Mouse (Mus musculus): Measurements from ENCODE around the gene Naa40. TPM values are rescaled to one million over a fixed set of nuclear protein-coding genes. Genes with fewer than 3 reads are reported as not detected.

Gene Naa40
- total RNA-seq, 2 experiments from 2014 or later, result 49.0 to 78.6 TPM

DNA sequence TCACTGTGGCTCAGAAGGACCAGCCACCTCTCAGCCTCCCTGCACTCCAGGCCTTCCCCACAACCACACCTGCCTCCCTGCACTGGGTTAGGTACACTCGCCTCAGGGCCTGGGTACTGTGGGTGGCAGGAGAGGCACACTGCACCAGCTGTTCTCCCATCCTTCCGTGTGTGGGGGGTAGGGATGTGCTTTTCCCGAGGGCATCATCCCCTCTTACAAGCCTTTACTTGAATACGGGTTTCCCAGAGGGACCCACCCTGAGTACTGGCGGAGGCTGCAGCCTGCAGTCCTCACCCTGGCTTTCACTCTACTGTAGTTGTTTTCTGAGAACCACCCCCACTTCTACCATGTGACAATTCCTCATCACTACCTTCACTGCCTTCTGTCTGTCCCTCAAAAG, 53.8 kb downstream of the Naa40 start:
- no peak for ATAC-seq (replicated peaks; ENCODE audit: low FRiP score, low TSS enrichment, poor library complexity, severe bottlenecking)

GRCm38 (mm10) chr19:7185715-7186291, 55.2 kb downstream of the Naa40 start:
- ATAC-seq (replicated peaks; ENCODE audit: low FRiP score, low TSS enrichment, poor library complexity, severe bottlenecking), result no peak

- ATAC-seq (replicated peaks; ENCODE audit: low FRiP score, low TSS enrichment, poor library complexity, severe bottlenecking), result no peak
Measured at GRCm38 (mm10) chr19:7185059-7185458, 55.9 kb downstream of the Naa40 start.

DNA sequence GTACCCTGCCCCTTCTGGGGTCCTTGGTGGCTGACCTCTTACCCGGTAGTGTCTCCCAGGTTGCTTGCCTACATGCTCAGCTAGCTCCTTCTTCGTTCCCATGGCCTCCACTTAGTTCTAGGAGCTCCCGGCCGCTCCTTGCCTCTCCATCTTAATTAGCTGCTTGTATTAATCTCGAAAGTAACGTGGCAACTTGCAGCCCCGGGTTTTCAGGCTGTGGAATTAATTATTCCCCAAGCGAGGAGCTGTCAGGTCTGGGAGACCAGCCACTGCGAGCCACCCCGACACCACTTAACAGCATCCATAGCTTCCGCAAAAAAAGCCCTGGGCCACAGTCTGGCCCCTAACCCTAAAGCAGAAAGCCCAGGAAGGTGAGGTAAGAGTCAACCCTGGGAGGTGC, 57.6 kb downstream of the Naa40 start:
- no peak for ATAC-seq (replicated peaks; ENCODE audit: low FRiP score, low TSS enrichment, poor library complexity, severe bottlenecking)

DNA sequence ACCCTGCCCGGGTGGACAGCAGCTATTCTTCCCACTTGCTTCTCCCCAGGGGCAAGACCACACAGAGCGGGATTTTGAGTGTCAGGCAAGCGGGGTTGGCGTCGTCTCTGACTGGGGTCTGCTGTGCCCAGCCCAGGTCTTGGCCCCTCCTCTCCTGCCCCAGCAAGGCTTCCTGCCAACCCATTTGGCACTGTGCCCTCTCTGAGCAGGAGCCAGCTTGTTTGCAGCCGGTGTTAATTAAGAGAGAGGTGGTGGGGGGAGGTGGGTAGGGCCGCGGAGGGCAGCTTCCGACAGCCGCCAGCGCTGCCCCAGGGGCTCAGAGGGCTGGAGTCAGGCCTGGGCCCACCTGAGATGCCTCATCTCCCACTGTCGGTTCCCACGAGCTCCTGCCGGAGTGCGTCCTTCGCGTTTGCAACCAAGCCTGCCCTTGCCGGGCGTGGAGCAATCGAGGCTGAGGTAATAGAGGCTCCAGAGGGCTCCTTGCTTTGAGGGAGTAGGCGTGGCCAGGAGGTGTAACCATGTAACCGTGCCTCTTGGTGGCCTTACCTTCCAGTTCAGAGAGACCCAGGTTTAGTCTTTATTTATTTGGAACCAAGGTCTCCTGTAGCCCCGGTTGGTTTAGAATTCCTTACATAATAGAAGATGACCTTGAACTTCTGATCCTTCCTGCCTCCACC, 58.6 kb downstream of the Naa40 start:
- peak; percentile 77 for ATAC-seq (replicated peaks; ENCODE audit: low FRiP score, low TSS enrichment, poor library complexity, severe bottlenecking)

GRCm38 (mm10) chr19:7181496-7181895, 59.5 kb downstream of the Naa40 start:
- 0 out of 2 replicates have a peak, but pooled peaks have one; percentile 14 for ATAC-seq (replicated peaks; ENCODE audit: low FRiP score, low TSS enrichment, poor library complexity, severe bottlenecking)

GRCm38 (mm10) chr19:7180756-7181405, 60.1 kb downstream of the Naa40 start:
- no peak for ATAC-seq (replicated peaks; ENCODE audit: low FRiP score, low TSS enrichment, poor library complexity, severe bottlenecking)

DNA sequence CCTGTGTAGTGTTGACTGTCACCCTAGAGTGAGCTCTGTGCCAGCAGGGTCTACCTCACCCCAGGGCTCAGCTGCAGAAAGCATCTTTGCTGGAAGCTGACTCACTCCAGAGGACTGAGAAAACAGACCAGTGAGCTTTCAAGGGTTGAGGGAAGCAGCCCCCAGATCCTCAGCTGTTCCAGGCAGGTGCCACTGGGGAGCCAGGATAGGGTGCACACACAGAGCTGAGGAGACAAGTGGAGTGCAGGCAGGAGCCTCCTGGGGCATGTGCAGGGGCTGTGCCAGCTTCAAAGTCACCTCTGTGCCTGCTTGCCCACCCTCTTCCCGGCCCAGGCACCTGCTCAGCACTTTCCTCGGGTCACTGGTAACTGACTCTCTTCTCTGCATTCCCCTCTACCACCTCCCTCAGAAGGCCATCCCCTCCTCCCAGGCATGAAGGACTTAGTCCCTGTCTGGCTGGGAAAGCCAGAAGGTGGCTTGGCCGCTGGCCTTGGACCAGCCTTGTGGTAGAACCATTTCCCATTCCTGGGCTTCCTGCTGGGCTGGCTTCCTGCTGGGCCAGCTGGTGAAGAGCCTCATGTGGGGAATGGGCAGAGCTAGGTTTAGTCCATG, 62.0 kb downstream of the Naa40 start:
- no peak for ATAC-seq (replicated peaks; ENCODE audit: low FRiP score, low TSS enrichment, poor library complexity, severe bottlenecking)

- ATAC-seq (replicated peaks; ENCODE audit: low FRiP score, low TSS enrichment, poor library complexity, severe bottlenecking), result no peak
Measured at GRCm38 (mm10) chr19:7177804-7178511, 63.0 kb downstream of the Naa40 start.

DNA sequence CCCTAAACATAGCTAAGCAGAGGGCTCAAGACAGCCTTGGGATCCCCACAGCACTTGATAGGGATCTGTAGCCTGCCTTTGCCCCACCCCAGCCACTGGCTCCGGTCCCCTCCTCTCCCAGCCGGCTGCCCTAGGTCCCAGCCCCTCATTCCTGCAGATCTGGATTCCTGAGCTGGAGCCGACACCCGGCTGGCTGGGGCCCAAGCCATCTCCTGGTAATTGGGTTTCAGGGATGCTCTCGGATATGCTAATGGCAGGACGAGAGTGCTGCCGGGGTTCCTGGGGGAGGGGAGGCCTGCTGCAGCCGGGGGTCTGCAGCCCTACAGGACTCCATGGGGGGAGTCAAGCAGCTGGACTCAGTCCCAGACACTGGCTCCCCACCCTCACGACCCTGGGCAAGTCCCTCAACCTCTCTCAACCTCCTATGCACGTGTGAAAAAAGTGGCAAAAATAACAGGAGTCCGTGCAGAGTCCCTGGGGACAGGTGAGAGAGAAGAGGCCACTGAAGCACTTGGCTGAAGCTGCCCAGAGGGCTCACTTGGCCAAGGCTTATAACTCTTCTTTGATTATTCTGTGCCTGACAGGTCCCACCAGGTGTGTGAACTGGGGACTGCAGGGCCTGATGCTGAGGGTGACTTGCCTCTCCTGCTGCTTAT, 64.8 kb downstream of the Naa40 start:
- no peak for ATAC-seq (replicated peaks; ENCODE audit: low FRiP score, low TSS enrichment, poor library complexity, severe bottlenecking)

Other genes starting within 250 kb of the Naa40 start
- gene Dnajc4, start 248.6 kb downstream of the Naa40 start, total RNA-seq (2014; fragmentation: Nextera tagmentation), result 15.0 and 17.0 TPM in 2 replicates
- 8.5 and 11.5 TPM in 2 replicates for gene Dnajc4, start 248.6 kb downstream of the Naa40 start, total RNA-seq (2017)
- 11.1 TPM in 2 replicates for gene Nudt22, start 245.1 kb downstream of the Naa40 start, total RNA-seq (2014; fragmentation: Nextera tagmentation)
- gene Nudt22, start 245.1 kb downstream of the Naa40 start, total RNA-seq (2017), result 5.4 and 6.5 TPM in 2 replicates
- 0.57 and 1.9 TPM in 2 replicates for gene Trpt1, start 245.1 kb downstream of the Naa40 start, total RNA-seq (2014; fragmentation: Nextera tagmentation)
- 3.4 TPM in 1 of 2 replicates, not detected in the other for gene Trpt1, start 245.1 kb downstream of the Naa40 start, total RNA-seq (2017)
- gene Fermt3, start 221.7 kb downstream of the Naa40 start, total RNA-seq (2014; fragmentation: Nextera tagmentation), result 151 and 153 TPM in 2 replicates
- gene Fermt3, start 221.7 kb downstream of the Naa40 start, total RNA-seq (2017), result 220 and 247 TPM in 2 replicates
- 183 and 212 TPM in 2 replicates for gene Stip1, start 201.2 kb downstream of the Naa40 start, total RNA-seq (2014; fragmentation: Nextera tagmentation)
- gene Stip1, start 201.2 kb downstream of the Naa40 start, total RNA-seq (2017), result 309 and 310 TPM in 2 replicates
- gene Macrod1, start 184.4 kb downstream of the Naa40 start, total RNA-seq (2014; fragmentation: Nextera tagmentation), result 19.1 and 25.9 TPM in 2 replicates
- gene Macrod1, start 184.4 kb downstream of the Naa40 start, total RNA-seq (2017), result 6.1 and 10.3 TPM in 2 replicates
- not detected in 2 replicates for gene Flrt1, start 135.5 kb downstream of the Naa40 start, total RNA-seq (2014; fragmentation: Nextera tagmentation)
- not detected in 2 replicates for gene Flrt1, start 135.5 kb downstream of the Naa40 start, total RNA-seq (2017)
- 51.9 and 60.3 TPM in 2 replicates for gene Otub1, start 34.9 kb downstream of the Naa40 start, total RNA-seq (2014; fragmentation: Nextera tagmentation)
- 59.8 and 81.4 TPM in 2 replicates for gene Otub1, start 34.9 kb downstream of the Naa40 start, total RNA-seq (2017)
- 777 and 822 TPM in 2 replicates for gene Cox8a, start 23.6 kb downstream of the Naa40 start, total RNA-seq (2014; fragmentation: Nextera tagmentation)
- 576 and 680 TPM in 2 replicates for gene Cox8a, start 23.6 kb downstream of the Naa40 start, total RNA-seq (2017)
- gene Rcor2, start 26.1 kb upstream of the Naa40 start, total RNA-seq (2014; fragmentation: Nextera tagmentation), result 5.0 and 5.4 TPM in 2 replicates
- 4.0 and 19.5 TPM in 2 replicates for gene Rcor2, start 26.1 kb upstream of the Naa40 start, total RNA-seq (2017)
- gene Mark2, start 100.7 kb upstream of the Naa40 start, total RNA-seq (2014; fragmentation: Nextera tagmentation), result 57.1 and 106 TPM in 2 replicates
- 14.6 and 28.7 TPM in 2 replicates for gene Mark2, start 100.7 kb upstream of the Naa40 start, total RNA-seq (2017)
- 15.7 and 23.7 TPM in 2 replicates for gene Spindoc, start 141.8 kb upstream of the Naa40 start, total RNA-seq (2014; fragmentation: Nextera tagmentation)
- gene Spindoc, start 141.8 kb upstream of the Naa40 start, total RNA-seq (2017), result 6.2 and 15.9 TPM in 2 replicates
- gene 2700081O15Rik, start 176.4 kb upstream of the Naa40 start, total RNA-seq (2014; fragmentation: Nextera tagmentation), result 4.6 and 9.4 TPM in 2 replicates
- gene 2700081O15Rik, start 176.4 kb upstream of the Naa40 start, total RNA-seq (2017), result 3.0 and 7.0 TPM in 2 replicates
- 79.7 and 98.2 TPM in 2 replicates for gene Rtn3, start 242.1 kb upstream of the Naa40 start, total RNA-seq (2014; fragmentation: Nextera tagmentation)
- gene Rtn3, start 242.1 kb upstream of the Naa40 start, total RNA-seq (2017), result 54.8 and 58.5 TPM in 2 replicates